Mouse (Mus musculus): Measurements from ENCODE around the gene Ddhd1. TPM values are rescaled to one million over a fixed set of nuclear protein-coding genes. Genes with fewer than 3 reads are reported as not detected.
A peak's percentile ranks its signal among the peaks of the same experiment; 100 is the strongest.

Ddhd1 gene
- polyA plus RNA-seq, 1 experiment from 2014 or later, result 9.3 TPM

- H3K4me2 ChIP-seq (ENCODE audit: low read depth, low read length), result no peak overlapping the region
- 56% methylated on average over 11 of the region's 11 CpGs for WGBS
- H3K36me3 ChIP-seq (ENCODE audit: control insufficient read depth, insufficient read depth), result no peaks in the 10 kb centered on the region
- H3K9me3 ChIP-seq (replicated peaks; ENCODE audit: control insufficient read depth, low read length), result no peaks in the 10 kb centered on the region
- H3K27ac ChIP-seq (ENCODE audit: low read length), result 0 out of 2 replicates have a peak overlapping the region, but pooled peaks have one; percentile 4
- ATAC-seq (replicated peaks; ENCODE audit: extremely low read depth, insufficient read depth, low FRiP score), result no peak
- no peak overlapping the region for H3K4me3 ChIP-seq (ENCODE audit: low read length)
- no peaks in the 10 kb centered on the region for H3K27me3 ChIP-seq (ENCODE audit: control insufficient read depth, insufficient read depth, low read length)
- no peak overlapping the region for H3K9ac ChIP-seq (ENCODE audit: low read length)
- H3K4me1 ChIP-seq (ENCODE audit: control insufficient read depth, insufficient read depth, low read length), result peaks cover 41% of the 10 kb centered on the region
Measured at GRCm38 (mm10) chr14:45648999-45649818, 8.7 kb downstream of the Ddhd1 start.

- Histone ChIP-seq H3K4me1 (ENCODE audit: control insufficient read depth, insufficient read depth, low read length) (peaks cover 33% of the 10 kb centered on the region), H3K9ac (ENCODE audit: low read length) (peak overlapping the region; percentile 32; the same call in 1 of the 2 replicates)
- 58% methylated on average over 3 of the region's 3 CpGs for WGBS
Measured at GRCm38 (mm10) chr14:45648144-45648543, 9.8 kb downstream of the Ddhd1 start.

GRCm38 (mm10) chr14:45647632-45648031, 10.3 kb downstream of the Ddhd1 start:
- Histone ChIP-seq H3K4me1 (ENCODE audit: control insufficient read depth, insufficient read depth, low read length) (peaks cover 29% of the 10 kb centered on the region), H3K9ac (ENCODE audit: low read length) (peak overlapping the region; percentile 32; the same call in 1 of the 2 replicates), H3K27ac (ENCODE audit: low read length) (peak overlapping the region; percentile 71), H3K4me3 (ENCODE audit: low read length) (no peak overlapping the region), H3K9me3 (replicated peaks; ENCODE audit: control insufficient read depth, low read length) (no peaks in the 10 kb centered on the region), H3K27me3 (ENCODE audit: control insufficient read depth, insufficient read depth, low read length) (no peaks in the 10 kb centered on the region), H3K36me3 (ENCODE audit: control insufficient read depth, insufficient read depth) (no peaks in the 10 kb centered on the region), H3K4me2 (ENCODE audit: low read depth, low read length) (peak overlapping the region; percentile 28)
- 55% methylated on average over 11 of the region's 11 CpGs for WGBS
- peak; percentile 61; the same call in 1 of the 2 replicates for ATAC-seq (replicated peaks; ENCODE audit: extremely low read depth, insufficient read depth, low FRiP score)

More at GRCm38 (mm10) chr14:45648144-45648543, 9.8 kb downstream of the Ddhd1 start:
- no peaks in the 10 kb centered on the region for H3K36me3 ChIP-seq (ENCODE audit: control insufficient read depth, insufficient read depth)
- H3K4me3 ChIP-seq (ENCODE audit: low read length), result no peak overlapping the region
- no peak for ATAC-seq (replicated peaks; ENCODE audit: extremely low read depth, insufficient read depth, low FRiP score)
- H3K27ac ChIP-seq (ENCODE audit: low read length), result peak overlapping the region; percentile 71
- H3K27me3 ChIP-seq (ENCODE audit: control insufficient read depth, insufficient read depth, low read length), result no peaks in the 10 kb centered on the region
- H3K9me3 ChIP-seq (replicated peaks; ENCODE audit: control insufficient read depth, low read length), result no peaks in the 10 kb centered on the region
- peak overlapping the region; percentile 28; the same call in 1 of the 2 replicates for H3K4me2 ChIP-seq (ENCODE audit: low read depth, low read length)

GRCm38 (mm10) chr14:45647175-45647574, 10.8 kb downstream of the Ddhd1 start:
- peak; percentile 65 for ATAC-seq (replicated peaks; ENCODE audit: extremely low read depth, insufficient read depth, low FRiP score)
- no peak overlapping the region for H3K4me3 ChIP-seq (ENCODE audit: low read length)
- H3K36me3 ChIP-seq (ENCODE audit: control insufficient read depth, insufficient read depth), result no peaks in the 10 kb centered on the region
- H3K27me3 ChIP-seq (ENCODE audit: control insufficient read depth, insufficient read depth, low read length), result no peaks in the 10 kb centered on the region
- 31% methylated on average over 7 of the region's 7 CpGs for WGBS
- no peak overlapping the region for H3K9ac ChIP-seq (ENCODE audit: low read length)
- H3K4me1 ChIP-seq (ENCODE audit: control insufficient read depth, insufficient read depth, low read length), result peaks cover 29% of the 10 kb centered on the region
- no peaks in the 10 kb centered on the region for H3K9me3 ChIP-seq (replicated peaks; ENCODE audit: control insufficient read depth, low read length)
- H3K27ac ChIP-seq (ENCODE audit: low read length), result peak overlapping the region; percentile 58
- H3K4me2 ChIP-seq (ENCODE audit: low read depth, low read length), result peak overlapping the region; percentile 28

GRCm38 (mm10) chr14:45644786-45645185, 13.2 kb downstream of the Ddhd1 start:
- H3K36me3 ChIP-seq (ENCODE audit: control insufficient read depth, insufficient read depth), result no peaks in the 10 kb centered on the region
- H3K27ac ChIP-seq (ENCODE audit: low read length), result no peak overlapping the region
- H3K4me2 ChIP-seq (ENCODE audit: low read depth, low read length), result no peak overlapping the region
- no peak for ATAC-seq (replicated peaks; ENCODE audit: extremely low read depth, insufficient read depth, low FRiP score)
- 82% methylated on average over 1 of the region's 1 CpGs for WGBS
- H3K9ac ChIP-seq (ENCODE audit: low read length), result no peak overlapping the region
- H3K9me3 ChIP-seq (replicated peaks; ENCODE audit: control insufficient read depth, low read length), result no peaks in the 10 kb centered on the region
- peaks cover 31% of the 10 kb centered on the region for H3K4me1 ChIP-seq (ENCODE audit: control insufficient read depth, insufficient read depth, low read length)
- H3K4me3 ChIP-seq (ENCODE audit: low read length), result no peak overlapping the region
- H3K27me3 ChIP-seq (ENCODE audit: control insufficient read depth, insufficient read depth, low read length), result no peaks in the 10 kb centered on the region

GRCm38 (mm10) chr14:45644202-45644601, 13.7 kb downstream of the Ddhd1 start:
- Histone ChIP-seq H3K4me3 (ENCODE audit: low read length) (no peak overlapping the region), H3K9ac (ENCODE audit: low read length) (no peak overlapping the region), H3K36me3 (ENCODE audit: control insufficient read depth, insufficient read depth) (no peaks in the 10 kb centered on the region), H3K4me1 (ENCODE audit: control insufficient read depth, insufficient read depth, low read length) (peaks cover 32% of the 10 kb centered on the region), H3K27me3 (ENCODE audit: control insufficient read depth, insufficient read depth, low read length) (no peaks in the 10 kb centered on the region), H3K4me2 (ENCODE audit: low read depth, low read length) (peak overlapping the region; percentile 19; the same call in 1 of the 2 replicates), H3K9me3 (replicated peaks; ENCODE audit: control insufficient read depth, low read length) (no peaks in the 10 kb centered on the region), H3K27ac (ENCODE audit: low read length) (no peak overlapping the region)
- no peak for ATAC-seq (replicated peaks; ENCODE audit: extremely low read depth, insufficient read depth, low FRiP score)
- WGBS, result 35% methylated on average over 7 of the region's 7 CpGs

- no peak overlapping the region for H3K4me3 ChIP-seq (ENCODE audit: low read length)
- H3K4me1 ChIP-seq (ENCODE audit: control insufficient read depth, insufficient read depth, low read length), result peaks cover 28% of the 10 kb centered on the region
- H3K27ac ChIP-seq (ENCODE audit: low read length), result no peak overlapping the region
- H3K4me2 ChIP-seq (ENCODE audit: low read depth, low read length), result no peak overlapping the region
- no peaks in the 10 kb centered on the region for H3K9me3 ChIP-seq (replicated peaks; ENCODE audit: control insufficient read depth, low read length)
- H3K9ac ChIP-seq (ENCODE audit: low read length), result no peak overlapping the region
- no peaks in the 10 kb centered on the region for H3K36me3 ChIP-seq (ENCODE audit: control insufficient read depth, insufficient read depth)
- no peaks in the 10 kb centered on the region for H3K27me3 ChIP-seq (ENCODE audit: control insufficient read depth, insufficient read depth, low read length)
- 60% methylated on average over 3 of the region's 3 CpGs for WGBS
- no peak for ATAC-seq (replicated peaks; ENCODE audit: extremely low read depth, insufficient read depth, low FRiP score)
Measured at GRCm38 (mm10) chr14:45643461-45643860, 14.5 kb downstream of the Ddhd1 start.

- Histone ChIP-seq H3K4me3 (ENCODE audit: low read length) (no peak overlapping the region), H3K9ac (ENCODE audit: low read length) (no peak overlapping the region), H3K27ac (ENCODE audit: low read length) (no peak overlapping the region), H3K27me3 (ENCODE audit: control insufficient read depth, insufficient read depth, low read length) (no peaks in the 10 kb centered on the region), H3K9me3 (replicated peaks; ENCODE audit: control insufficient read depth, low read length) (no peaks in the 10 kb centered on the region), H3K36me3 (ENCODE audit: control insufficient read depth, insufficient read depth) (no peaks in the 10 kb centered on the region), H3K4me1 (ENCODE audit: control insufficient read depth, insufficient read depth, low read length) (peaks cover 26% of the 10 kb centered on the region), H3K4me2 (ENCODE audit: low read depth, low read length) (no peak overlapping the region)
- 88% methylated on average over 5 of the region's 5 CpGs for whole genome bisulfite sequencing
- no peak for ATAC-seq (replicated peaks; ENCODE audit: extremely low read depth, insufficient read depth, low FRiP score)
Measured at GRCm38 (mm10) chr14:45642795-45643194, 15.1 kb downstream of the Ddhd1 start.

- Histone ChIP-seq H3K4me3 (ENCODE audit: low read length) (no peak overlapping the region), H3K27ac (ENCODE audit: low read length) (no peak overlapping the region), H3K9ac (ENCODE audit: low read length) (no peak overlapping the region; the same call in 1 of the 2 replicates), H3K4me2 (ENCODE audit: low read depth, low read length) (no peak overlapping the region), H3K27me3 (ENCODE audit: control insufficient read depth, insufficient read depth, low read length) (no peaks in the 10 kb centered on the region), H3K4me1 (ENCODE audit: control insufficient read depth, insufficient read depth, low read length) (peaks cover 20% of the 10 kb centered on the region), H3K9me3 (replicated peaks; ENCODE audit: control insufficient read depth, low read length) (no peaks in the 10 kb centered on the region), H3K36me3 (ENCODE audit: control insufficient read depth, insufficient read depth) (no peaks in the 10 kb centered on the region)
- ATAC-seq (replicated peaks; ENCODE audit: extremely low read depth, insufficient read depth, low FRiP score), result no peak
- WGBS, result 62% methylated on average over 9 of the region's 9 CpGs
Measured at GRCm38 (mm10) chr14:45642217-45642616, 15.7 kb downstream of the Ddhd1 start.

Measured in heart, embryonic 16.5 days (tissue).